Mouse (Mus musculus) T-helper 1 cell (primary cell): ENCODE measurements around the gene Rfx1.

ENCODE experiments used
- in situ Hi-C: fragments of 300-600 bp; cut with MboI, MseI; formaldehyde crosslinking; loops from one replicate; pipeline ENCODE4 v1.15.1; 2025; ENCODE audit warnings: high pct_unique_total_duplicates

Rfx1 gene

DNA sequence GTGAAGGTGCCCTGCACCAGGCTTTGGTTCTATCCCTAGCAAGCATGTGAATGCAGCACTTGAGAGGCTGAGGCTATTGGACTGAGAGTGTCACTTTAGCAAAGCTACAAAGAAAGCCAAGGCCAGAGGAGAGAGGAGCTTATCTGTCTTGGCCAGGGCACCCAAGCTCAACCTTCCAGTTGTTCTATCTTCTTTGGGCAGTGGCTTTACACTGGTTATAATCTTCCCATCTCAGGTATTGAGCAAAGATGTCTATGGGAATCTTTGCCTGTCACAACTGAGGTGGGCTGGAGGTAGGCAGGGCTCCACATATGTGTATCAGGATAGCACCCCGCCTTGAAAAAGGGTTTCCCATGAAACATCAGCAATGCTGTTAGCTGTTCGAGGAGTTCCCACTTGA is 6.4 kb upstream of the Rfx1 start:
- in situ Hi-C loops, result no loop called here

DNA sequence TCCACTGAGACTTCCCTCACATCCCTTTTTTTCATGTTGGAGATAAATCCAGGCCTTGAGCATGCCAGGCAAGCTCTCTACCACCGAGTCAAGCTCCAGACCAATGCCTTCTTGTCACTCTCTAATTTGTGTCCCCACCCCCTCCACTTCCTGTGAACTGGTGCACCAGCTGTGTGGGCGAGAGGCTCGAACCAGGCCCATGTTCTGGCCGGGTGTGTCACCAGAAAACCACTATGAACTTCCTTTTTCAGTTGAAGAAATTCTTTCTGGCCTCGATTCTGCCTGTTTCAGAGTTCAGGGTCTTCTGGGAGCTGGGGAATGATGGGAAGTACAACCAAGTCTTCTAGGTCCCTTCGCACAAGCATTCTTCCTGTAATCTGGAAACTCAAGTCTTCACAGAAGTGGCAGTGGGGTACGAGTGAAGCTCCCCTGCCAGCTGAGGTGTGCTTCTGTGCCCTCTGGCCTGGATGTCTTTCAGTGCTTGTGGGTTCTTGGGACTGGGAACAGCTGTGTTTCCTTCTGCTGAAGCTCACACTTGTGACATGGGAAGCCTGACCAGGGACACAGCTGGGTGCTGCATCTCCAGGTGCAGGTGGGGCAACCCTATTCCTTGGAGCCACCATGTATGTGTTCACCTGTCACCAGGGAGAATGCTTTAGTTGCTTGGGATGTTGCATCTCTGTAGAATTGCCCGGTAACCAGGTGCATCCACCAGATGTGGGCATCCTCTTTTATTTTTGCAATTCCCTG is 2.6 kb upstream of the Rfx1 start:
- in situ Hi-C loops, result no loop called here

DNA sequence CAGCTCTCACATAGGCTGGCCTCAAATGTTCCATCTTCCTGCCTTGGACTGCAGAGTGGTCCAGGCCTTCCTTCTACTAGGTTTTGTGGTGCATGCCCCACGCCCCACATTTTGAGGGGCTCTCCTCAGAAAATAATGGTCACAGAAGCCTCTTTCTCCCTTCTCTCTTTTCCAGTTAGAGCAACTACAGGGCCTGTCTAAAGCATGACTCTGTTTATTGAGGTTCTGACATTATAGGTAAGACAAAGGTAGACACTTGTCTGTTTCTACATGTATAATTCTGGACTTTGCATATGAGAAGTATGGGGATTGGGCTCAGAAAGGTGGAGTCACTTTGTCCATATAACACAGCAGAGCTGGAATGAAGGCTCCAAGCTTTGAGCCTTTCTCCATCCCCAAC is 1.6 kb upstream of the Rfx1 start, which contains the start of gene Gm10643:
Gm10643 (minus strand) TSS at position 101 of the 400 bp plus-strand sequence.
- in situ Hi-C loops, result no loop called here

DNA sequence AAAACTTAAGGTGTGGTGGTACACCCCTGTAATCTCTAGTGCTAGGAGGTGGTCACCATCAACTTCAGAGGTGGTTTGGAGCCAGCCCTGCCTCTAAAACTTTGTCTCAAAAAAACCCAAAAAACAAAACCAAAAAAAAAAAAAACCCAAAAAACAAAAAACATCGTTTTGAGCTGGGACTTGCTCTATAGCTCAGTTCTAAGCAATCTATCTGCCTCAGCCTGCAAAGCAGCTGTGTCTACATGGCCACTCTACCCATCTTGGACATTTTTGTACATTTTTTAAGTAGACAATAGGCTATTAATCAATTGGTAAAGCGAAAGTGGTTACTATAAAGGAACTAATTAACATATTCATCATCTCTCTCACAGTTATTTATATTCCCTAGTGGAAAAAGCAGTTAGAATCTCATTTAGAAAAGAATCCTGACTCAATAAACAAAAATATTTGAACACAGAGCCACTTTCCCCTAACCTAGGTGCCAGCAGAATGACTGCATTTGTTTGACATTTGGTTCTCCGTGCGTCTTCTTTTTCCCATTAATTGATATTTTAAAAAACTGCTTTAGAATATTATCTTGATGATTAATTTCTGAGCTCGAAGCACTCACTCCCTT is 1.1 kb upstream of the Rfx1 start:
- in situ Hi-C loops, result no loop called here

DNA sequence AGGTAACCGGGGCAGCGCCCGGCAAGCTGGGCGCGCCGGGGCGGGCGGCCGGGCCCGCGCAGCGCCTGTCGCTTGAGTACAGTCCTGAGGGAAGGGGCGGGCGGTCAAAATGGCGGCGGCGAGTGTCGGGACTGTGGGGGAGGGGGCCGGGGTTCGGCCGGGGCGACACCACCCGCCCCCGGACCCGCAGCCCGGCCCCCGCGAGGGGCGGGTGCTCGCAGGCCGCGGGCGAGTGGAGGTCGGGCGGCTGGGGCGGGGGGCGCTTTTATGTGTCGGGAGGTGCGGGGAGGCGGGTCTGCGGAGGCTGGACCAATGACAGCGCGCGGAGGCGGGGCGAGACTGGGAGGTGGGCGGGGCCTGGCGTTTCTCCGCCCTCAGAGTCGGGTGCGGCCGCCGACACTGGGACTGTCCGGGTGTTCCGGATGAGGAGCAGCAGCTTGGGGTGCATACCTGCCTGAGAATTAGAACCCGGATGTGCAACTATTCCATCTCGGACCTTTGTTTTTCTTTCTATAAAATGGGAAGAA is 476 bp downstream of the Rfx1 start:
- in situ Hi-C loops, result no loop called here

DNA sequence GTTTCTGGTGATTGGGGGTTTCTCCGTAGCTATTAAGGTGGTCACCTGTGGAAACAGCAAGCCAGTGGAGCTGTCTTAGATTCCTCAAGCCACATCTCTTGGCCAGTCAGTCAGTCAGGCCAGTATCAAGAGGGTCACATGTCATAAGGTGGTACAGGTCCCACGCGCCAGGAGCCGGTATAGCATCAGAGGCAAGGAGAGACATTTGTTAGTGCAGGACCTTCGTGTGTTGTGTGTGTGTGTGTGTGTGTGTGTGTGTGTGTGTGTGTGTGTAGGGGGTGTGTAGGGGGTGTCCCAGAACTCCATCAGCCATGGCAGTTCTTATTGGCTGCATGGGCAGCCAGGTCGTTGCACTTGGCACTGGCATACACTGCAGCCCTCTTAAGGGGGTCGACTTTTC is 1.3 kb downstream of the Rfx1 start:
- in situ Hi-C loops, result no loop called here

DNA sequence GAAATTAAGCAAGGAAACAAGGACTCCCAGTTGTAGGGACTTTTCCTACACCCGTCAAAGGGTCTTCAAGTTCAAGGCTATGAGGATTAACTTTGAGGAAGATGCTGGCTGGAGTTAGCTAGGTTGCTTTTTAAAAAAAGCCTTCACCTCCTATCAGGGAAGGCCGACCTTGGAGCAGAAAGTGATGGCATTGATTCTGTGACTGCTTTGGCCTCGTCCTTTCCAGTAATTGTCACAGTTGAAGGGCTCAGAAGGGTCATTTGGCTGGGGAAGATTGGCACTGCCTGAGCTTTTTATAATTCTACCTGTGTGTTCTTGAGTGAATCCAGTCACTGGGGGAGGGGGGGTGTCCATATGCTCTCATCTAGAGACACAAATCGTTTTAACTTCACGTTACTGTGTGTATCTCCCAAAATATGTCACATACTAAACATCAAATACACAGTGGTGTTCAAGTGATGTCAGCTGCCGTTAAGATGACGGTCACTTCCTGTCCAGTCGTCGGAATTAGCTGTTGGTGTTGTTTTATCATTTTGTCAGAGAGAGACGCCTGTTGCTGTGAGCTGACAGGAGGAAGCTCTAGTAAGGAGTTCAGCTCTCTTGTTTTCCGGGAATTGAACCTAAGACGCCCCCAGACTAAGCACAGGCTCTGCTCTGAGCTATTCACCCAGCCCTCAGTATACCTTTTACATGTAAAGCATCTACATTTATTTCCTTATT is 1.8 kb downstream of the Rfx1 start:
- in situ Hi-C loops, result no loop called here

DNA sequence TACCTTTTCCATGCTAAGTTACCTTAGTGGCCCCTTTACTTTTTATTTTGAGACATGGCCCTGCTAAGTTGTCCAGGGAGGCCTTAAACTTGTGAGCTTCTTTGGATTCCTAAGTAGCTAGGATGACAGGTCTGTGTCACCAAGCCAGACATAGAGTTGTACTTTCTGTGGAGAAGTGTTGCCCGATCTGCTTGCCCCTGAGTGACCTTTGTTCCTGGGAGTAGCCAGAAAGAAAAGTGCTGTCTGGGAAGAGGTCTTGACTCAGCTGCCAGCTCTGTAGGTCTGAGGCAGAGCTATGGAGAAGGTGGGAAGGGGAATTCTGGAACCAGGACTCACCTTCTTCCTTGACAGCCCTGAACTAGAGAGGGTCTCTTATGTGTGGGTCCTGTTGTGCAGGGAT is 2.5 kb downstream of the Rfx1 start:
- in situ Hi-C loops, result no loop called here

DNA sequence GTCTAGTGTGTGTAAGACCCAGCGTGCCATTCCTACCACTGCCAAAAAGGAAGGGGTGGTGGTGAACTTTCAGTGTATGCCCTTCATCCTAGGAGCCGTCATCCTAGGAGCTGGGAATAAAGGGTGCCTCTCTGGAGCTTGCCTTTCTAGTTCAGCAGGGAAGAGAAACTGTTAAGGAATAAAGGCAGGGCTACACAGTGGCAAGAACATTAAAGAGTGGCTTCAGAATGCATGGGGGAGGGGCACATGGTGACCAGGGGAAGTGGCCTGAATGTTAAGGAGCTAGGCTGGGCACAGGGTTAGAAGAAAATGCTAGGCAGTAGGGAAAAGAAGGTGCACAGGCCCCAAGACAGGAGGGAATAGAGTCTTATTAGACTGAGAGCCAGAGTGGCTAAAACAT is 3.1 kb downstream of the Rfx1 start:
- in situ Hi-C loops, result no loop called here

DNA sequence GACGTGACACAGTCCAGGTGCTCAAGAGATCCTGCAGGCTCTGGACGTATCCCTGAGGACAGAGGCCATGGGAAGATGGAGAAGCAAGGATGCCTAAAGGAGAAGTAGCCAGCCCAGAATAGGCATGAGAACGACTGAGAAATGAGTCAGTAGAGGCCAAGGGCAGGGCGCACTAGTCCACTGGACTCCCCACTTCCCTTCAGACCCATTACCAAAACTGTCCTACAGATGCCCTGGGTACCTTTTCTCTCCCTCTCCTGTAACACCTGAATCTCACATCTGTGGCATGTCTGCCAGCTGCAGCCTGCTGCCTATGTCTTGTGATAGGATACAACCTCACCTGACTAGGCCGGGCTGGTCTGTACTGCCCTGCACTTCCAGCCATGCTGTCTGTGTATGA is 3.6 kb downstream of the Rfx1 start:
- in situ Hi-C loops, result no loop called here

DNA sequence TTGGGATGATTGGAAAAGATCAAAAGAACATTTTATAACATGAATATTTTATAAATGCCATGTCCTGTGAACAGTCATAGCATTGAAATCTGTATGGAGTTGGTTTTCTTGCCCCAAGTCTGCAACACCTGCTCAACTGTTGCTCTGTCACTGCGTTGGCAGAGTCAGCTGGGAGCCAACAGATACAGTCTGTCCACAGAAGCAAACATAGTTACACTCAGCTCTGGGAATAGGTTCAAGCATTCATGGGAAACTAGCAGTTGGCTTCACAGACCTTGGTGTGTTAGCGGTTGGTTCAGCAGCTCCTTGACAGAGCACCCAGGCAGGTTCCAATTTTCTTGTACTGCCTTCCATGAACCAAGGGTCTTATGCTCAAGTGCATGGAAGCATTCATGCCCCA is 4.0 kb downstream of the Rfx1 start:
- in situ Hi-C loops, result no loop called here

DNA sequence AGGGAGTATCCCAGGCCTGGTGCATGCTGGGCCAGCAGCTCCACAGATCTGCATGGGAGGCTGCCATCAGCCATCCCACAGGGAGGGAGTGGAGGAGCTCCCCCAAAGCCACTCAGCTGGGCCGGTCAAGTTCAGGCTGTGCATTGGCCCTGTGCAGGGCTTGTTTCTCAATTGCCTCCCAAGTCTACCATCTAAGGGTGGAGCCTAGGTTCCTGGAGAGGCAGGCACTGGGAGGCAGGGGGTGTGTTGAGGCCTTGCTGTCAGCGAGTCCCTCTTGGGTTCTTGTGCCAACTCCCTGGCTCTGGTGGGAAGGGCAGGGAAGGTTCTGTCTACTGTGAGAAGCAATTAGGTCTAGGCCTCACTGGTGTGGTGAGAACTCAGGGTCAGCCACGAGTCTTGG is 5.3 kb downstream of the Rfx1 start:
- in situ Hi-C loops, result no loop called here

DNA sequence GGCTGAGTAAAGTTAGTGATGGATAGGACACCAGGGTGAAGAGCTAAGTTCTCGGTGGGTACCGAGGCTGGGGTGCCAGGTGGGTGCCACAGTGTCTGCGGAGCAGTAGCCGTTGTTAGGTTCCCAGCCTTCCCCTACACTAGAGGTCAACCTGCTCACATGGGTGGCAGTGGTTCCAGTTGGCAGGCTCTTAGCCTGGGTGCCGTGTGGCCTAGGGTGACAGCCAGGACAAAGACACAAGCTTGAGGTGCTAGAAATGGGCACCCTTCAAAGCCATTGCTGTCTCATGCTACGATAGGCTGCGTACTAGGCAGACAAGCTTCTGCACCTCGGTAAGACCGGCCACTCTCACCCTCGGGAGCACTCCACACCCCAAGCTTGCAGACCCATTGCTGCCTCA is 5.7 kb downstream of the Rfx1 start:
- in situ Hi-C loops, result no loop called here

DNA sequence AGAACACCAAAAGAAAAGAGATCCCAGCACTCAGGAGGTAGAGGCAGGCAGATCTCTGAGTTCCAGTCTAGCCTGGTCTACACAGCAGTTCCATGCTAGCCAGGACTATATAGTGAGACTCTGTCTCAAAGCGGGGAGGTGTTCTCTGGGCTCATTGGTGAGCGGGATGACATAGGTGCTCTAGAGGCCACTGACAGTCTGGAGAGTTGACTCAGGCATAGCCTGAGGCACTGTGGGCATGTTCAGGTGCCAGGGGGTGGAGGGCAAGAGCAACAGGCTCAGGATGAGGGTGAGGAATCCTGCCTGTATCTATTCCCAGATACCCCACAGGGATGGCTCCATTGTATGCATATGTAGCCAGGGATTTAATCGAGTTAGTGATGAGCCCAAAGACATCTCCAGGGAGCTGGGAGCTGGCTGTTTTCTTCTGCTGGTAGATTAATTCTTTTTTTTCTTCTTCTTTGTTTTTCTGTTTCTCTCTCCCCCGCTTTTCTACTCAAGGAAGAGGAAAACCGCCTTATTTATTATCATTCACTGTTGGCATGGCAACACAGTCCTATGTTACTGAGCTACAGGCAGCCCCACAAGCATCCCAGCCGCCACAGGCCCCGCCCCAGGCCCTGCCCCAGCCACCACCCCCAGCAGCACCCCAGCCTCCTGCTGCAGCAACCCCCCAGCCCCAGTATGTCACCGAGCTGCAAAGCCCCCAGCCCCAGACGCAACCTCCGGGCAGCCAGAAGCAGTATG is 6.8 kb downstream of the Rfx1 start:
- in situ Hi-C loops, result no loop called here

DNA sequence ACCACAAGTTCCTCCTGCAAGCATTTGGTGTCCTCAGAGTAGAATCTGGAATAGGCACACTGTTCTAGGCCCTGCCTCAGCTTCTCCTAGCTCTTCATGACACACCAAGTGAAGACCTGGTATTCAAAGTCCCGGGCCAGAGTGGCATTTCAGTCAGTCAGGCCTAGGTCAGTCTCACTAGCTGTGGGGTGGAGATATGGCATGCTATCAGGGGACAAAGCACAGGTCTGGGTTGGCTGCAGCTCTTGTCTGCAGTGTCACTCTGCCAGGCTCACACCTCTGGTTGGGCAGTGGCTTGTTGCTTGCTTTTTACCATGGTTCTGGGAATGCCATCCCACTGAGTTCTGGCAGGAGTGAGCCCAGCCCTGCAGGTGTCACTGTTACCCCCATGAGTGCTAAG is 9.8 kb downstream of the Rfx1 start:
- in situ Hi-C loops, result no loop called here

DNA sequence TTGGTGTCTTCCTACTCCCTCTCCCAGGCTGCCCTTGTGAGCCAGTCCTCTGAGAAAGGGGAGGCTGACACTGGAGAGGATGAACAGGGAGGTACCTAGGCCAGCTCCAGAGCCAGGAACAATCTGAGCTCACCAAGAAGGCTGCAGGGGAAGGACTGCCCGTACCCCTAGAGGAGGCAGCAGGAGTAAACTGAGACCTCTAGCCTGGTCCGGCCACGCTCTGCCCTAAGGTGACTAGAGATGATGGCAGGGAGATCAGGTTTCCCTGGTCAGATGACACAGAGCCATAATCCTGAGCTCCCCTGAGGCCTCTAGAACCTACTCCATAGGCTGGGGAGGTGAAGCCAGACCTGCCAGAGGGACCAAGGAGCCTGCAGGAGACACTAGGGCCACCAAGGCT is 10.2 kb downstream of the Rfx1 start:
- in situ Hi-C loops, result no loop called here

DNA sequence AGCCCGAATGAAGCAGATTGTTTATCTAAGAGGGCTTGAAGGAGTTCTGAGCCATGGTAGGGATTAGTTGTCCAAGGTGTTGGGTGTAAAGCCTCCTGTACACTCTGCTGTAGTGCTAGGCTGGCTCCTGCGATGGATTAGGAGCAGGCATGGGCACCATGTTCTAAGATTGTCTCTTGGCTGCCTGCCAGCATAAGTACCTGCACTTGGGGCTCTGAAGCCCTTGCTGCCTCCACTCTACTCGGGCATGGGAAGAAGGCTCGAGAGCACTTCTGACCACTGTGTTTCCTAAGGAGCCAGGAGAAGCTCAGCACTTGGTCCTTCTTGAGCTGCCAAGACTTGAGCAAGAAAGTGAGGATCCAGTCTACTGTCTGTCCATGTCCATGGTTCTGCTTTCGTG is 12.6 kb downstream of the Rfx1 start:
- in situ Hi-C loops, result no loop called here

DNA sequence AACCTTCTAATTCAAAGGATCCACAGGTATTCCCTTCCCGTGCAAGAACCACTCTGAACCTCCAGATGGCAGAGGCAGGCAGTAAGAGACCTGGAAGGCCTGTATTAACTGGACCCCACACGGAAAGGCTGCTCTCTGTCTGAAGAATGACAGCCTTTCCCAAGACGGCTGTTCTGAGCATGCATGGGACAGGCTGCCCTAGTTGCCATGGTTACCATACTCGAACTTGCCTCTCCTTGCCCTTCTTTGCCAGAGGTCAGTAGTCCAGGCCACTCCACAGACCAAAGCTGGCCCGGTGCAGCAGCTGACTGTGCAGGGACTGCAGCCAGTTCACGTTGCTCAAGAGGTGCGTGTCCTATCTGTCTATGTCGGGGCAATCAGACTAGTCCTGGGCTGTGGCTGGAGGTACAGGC is 17.2 kb downstream of the Rfx1 start:
- in situ Hi-C loops, result no loop called here

DNA sequence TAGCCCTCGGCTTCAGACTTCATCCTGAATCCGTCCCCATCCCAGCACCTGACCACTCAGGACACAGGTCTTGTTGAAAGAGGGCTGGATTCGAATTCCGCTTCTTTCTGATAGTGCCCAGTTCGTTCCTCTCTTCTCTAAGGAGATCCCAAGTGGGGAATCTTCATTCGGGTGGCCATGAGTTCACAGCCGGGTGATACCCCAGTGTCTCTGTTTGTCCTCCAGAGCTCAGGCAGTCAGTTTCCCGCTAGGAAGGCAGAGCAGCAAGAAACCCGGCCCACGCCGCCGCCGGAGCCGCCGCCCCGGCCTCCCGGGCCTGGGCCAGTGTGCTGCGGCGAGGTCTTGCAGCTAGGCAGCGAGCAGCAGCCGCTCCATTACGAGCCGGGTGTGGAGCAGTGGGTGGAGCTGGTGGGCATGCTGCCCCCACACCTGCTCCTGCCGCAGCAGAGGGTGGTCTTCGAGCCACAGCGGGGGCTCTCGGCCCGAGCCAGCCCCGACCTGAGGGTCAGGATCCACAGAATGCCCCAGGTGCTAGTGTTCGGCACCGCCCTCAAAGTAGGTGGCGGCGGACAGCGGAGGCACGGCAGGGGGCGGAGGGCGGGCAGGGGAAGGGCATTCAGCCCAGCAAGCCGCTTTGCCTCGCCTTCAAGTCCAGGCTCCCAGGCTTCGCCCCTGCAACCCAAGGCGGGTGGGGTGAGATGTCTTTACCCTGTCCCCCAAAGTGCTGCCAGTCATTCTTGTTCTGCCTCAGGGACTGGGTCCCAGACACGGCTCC is 17.9 kb downstream of the Rfx1 start:
- in situ Hi-C loops, result no loop called here

DNA sequence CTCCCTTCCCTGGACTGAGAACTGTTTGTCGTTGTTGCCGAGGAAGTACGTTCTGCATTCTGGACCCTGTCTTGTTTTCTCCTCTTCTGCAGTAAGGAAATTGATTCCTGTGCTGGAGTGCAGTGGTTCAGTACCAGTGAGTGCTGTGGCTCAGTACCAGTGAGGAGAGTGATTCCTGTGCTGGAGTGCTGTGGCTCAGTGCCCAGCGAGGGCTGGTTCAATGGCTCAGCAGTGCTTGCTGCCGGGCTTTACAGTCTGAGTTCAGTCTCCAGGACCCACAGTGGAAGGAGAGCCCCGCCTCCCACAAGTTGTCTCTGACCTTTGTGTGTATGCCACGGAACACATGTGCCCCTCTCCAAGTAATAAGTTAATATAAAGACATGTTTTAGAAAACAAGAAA is 20.5 kb downstream of the Rfx1 start:
- in situ Hi-C loops, result no loop called here

DNA sequence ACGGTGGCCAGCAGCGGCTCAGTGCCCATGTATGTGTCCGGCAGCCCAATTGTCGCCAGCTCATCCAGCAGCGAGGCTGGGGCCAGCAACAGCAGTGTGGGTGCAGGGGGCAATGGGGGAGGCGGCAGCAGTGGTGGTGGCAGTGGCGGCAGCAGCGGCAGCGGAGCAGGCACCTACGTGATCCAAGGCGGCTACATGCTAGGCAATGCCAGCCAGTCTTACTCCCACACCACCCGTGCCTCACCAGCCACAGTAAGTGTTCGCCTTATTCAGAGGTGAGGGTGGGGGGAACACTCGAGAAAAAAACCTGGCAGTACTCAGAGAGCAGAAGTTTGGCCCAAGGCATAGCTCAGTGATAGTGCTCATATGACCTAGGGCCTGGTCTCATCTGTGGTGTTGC is 21.2 kb downstream of the Rfx1 start:
- in situ Hi-C loops, result no loop called here
